Mouse (Mus musculus): ENCODE data around the gene Lrrc57.
A peak's percentile ranks its signal among the peaks of the same experiment; 100 is the strongest.
"Not testable (repeated sequence)": the region's sequence is repeated elsewhere in the genome, so short reads cannot be mapped to it uniquely, and the experiment has no call there.

The Lrrc57 gene

DNA sequence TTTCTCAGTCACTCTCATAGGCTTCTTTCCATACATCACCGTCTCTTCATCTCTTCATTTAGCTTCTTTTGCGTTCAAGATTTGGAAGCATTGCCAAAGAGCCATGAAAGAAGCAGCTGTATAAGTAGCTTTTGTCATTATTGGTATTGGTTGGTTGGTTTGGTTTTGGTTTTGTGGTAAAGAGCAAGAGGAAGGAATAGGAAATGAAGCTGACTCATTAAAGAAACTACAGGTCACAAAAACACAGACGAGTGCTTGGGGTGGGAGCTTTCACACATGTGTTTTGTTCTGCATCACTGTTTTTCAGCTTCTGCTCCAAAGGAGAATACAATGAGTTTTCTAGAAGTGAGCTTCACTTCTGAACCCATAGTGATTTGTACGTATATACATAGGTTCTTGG lies 9.8 kb downstream of the Lrrc57 start:
- DNase-seq (ENCODE audit: low read depth, low spot score) = no peak

DNA sequence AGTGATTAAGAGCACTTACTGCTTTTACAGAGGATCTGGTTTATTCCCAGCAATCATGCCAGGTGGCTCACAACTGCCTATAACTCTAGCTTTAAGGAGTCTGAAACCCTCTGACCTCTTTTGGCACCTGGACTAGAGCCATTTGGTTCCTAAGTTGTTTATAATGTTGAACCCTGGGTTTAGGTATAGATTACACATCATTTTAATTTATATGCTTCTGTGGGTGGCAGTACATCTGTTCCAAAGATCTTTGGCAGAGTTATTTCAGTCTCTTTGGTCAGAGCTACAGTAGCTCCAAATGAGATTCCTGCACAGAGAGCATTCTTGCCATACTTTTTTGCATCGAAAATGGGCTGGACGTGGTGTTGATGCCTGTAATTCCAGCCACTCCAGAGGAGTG lies 11.6 kb downstream of the Lrrc57 start:
- DNase-seq (ENCODE audit: low read depth, low spot score) = no peak

DNA sequence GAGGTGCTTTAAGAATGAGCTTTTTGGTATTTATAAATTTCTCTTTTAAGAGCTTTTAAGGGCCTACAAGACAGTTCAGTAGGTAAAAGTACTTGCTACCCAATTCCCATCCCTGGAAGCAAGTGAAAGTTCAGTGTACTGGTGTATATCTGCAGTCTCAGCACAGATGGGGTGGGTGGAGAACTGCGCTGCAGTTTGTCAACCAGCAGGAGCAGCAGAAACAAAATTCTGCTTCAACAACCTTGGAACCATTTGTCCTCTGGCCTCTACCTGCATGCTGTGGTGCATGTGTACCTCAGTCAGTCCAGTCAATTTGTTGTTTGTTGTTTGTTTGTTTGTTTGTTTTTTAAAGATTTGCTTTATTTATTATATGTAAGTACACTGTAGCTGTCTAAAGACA lies 17.1 kb downstream of the Lrrc57 start:
- no peak for DNase-seq (ENCODE audit: low read depth, low spot score)

DNA sequence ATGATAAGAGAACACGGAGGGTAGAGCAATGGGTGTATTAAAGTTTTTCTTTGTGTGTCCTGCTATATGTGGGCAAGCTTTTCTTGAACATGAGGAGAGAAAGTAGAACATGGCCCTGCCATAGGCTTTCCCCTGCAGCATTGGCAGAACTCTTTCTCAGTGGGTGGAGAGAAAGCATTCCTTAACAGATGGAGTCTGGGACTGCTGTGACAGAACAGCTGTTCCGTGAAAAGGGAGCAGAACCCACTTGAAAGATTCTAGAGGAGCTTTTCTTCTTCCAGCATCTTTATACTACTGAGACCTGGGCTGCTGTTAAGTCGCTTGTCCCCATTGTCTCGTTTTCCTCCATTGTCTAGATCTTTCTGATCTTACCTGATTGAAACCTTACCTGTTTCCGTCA lies 19.6 kb downstream of the Lrrc57 start:
- no peak for DNase-seq (ENCODE audit: low read depth, low spot score)

DNA sequence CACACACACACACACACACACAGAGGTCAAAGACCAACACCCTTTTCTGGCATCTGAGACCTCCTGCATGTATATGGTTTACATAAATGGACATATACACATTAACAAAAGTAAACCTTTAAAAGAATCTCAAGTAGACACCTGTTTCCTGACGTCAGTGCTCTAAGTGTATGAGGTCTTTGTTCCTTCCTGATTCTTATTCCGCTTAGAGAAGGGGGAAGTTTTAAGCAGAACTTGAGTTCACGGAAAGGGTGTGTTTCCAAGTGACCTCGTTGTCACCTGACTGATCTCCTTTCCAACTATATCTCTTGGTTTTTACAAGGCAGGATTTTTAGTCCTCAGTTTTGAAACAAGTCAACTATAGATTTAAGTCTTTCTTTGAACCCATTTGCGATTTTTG lies 31.0 kb downstream of the Lrrc57 start:
- DNase-seq (ENCODE audit: low read depth, low spot score) = no peak

DNA sequence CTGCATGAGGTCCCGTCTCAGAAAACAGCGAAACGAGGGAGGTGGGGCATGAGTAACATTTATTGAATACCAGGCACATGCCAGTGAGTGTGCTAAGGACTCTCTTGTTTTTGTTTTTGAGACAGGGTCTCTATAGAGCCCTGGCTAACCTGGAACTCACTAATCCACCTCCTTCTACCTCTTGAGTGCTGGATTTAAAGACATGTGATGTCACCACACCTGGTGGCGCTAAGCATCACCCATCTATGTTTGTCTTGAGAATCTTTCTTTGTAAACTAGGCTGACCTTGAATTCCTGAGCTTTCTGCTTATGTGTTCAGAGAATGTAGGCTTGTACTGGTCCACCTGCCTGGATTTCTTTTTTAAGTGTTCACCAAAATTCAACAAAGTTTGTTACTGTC lies 31.5 kb downstream of the Lrrc57 start:
- DNase-seq (ENCODE audit: low read depth, low spot score) = no peak

DNA sequence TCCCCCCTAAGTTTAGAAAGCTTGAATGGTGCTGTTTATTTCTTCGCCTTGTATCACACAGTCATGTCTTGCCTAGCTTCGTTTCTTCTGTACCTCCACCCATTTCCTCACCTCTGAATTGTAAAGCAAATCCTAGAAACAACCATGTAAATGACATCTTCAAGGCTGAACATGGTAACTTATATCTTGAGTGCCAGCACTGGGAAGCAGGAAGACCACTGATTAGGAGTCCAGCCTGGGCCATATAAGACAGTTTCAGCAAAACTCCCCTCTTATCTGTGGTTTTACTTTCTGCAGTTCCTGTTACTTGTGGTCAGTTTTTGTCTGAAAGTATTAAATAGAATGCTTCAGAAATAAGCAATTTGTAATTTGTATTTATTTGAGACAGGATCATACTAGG lies 33.3 kb downstream of the Lrrc57 start:
- no peak for DNase-seq (ENCODE audit: low read depth, low spot score)

DNA sequence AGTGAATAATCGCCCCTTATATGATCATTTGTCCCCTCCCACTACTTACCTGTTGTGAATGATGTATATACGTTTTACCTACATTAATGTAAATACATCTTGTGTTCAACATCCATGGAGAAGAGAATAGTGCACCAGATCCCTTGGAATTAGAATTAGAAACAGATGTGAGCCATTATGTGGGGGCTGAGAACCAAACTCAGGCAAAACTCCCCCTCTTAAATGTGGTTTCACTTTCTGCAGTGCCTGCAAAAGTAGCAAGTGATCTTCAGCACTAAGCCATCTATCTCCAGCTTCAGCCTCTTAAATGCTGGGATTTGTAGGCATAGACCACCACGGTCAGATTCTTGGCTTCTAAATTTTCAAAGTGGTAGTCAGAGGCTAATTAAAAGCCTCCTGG lies 34.2 kb downstream of the Lrrc57 start:
- DNase-seq (ENCODE audit: low read depth, low spot score) = no peak

DNA sequence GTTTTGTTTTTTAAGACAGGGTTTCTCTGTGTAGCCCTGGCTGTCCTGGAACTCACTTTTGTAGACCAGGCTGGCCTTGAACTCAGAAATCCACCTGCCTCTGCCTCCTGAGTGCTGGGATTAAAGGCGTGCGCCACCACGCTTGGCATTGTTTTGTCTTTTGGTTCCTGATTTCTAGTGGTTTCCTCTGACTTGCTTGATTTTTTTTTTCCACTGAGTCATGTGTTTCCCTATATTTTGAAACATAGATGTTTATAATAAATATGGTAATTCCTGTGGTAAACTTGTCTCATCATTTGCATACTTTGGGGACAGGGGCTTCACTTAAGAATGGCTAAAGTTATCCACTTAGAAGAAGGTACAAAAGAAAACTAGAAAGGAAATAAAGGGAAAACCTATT lies 37.2 kb downstream of the Lrrc57 start:
- DNase-seq (ENCODE audit: low read depth, low spot score) = not testable (repeated sequence)

DNA sequence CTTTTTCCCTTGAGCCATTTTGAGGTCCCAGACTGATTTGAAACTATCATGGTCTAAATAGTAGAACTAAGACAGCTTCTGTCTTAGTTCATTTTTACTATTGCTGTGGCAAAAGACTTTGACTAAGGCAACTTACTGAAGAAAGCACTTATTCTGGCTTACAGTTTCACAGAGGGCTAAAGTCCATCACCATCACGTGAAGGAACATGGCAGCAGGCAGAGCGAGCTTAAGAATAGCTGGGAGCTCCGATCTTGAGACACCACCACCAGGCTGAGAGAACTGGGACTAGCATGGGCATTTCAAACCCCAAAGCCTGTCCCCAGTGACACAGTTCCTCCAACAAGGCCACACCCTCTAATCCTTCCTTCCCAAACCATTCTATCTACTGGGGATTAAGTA lies 38.2 kb downstream of the Lrrc57 start:
- no peak for DNase-seq (ENCODE audit: low read depth, low spot score)

DNA sequence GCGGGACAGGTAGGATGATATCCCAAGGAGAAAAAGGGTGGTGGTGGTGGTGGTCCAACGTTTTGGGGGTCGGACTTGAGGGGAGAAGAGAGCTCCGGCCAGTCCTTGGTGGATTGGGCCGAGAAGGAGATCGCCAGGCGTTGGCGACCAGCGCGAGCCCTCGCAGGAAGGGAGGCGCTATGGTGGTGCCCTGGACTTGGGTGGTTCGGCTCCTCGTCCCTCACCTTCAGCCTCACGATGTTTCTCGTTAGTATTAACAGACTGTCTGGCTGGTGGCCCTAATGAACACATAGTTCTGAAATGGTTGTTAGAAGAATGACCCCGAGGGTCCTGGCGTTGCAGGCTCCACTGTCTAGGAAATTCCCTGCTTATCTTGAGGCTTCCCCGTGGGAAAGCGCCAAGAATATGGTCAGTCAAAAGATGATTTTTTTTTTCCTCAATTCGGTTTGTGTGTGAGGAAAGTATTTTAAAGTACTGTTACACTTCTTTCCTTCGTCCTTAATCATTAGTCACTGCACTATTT lies 41.5 kb downstream of the Lrrc57 start:
- no peak for DNase-seq (ENCODE audit: low read depth, low spot score)

DNA sequence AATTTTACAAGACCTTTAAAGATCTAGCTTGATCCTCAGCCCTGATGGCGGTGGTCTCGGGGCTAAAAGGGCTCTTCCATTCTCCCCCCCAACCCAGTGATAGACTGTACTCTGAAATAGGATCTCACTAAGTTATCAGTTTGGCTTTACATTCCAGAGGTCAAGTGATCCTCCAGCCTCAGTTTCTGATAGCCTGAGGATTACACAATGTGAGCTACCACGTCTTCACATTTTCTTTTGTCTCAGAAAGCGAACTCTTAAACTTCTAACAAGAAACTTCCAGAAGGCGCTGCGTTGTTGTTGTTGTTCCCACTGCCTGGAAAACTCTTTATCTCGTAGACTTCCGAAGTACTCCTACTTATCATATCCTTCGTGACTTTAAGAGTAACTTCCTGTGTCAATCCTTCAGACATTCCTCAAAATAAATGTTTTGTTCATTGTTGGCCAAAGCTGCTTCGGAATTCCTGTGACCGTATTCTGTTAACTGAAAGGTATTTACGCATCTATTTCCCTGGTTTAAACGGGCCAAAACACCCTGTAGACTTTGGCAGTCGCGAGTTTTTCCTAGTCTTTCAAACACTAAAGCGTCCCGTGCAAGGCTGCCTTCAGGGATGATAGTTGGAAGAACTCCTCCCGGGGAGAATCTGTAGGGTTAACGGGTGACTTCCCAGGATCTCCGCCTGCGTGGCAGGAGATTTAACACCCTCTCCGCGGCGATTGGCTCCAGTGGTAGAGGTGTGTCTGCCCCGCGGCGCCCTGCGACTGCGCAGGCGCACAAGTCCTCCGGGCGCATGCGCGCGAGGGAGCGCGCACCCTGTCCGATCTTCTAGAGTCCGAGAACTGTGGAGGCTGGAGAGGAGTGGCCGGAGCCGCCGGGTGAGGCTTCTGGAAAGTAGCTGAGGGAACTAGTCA lies 42.2 kb downstream of the Lrrc57 start, which contains the start of gene Snap23:
Gene Snap23, plus strand, starts transcription at position 786 of the 912 bp plus-strand sequence.
- DNase-seq (ENCODE audit: low read depth, low spot score) = peak; percentile 90

DNA sequence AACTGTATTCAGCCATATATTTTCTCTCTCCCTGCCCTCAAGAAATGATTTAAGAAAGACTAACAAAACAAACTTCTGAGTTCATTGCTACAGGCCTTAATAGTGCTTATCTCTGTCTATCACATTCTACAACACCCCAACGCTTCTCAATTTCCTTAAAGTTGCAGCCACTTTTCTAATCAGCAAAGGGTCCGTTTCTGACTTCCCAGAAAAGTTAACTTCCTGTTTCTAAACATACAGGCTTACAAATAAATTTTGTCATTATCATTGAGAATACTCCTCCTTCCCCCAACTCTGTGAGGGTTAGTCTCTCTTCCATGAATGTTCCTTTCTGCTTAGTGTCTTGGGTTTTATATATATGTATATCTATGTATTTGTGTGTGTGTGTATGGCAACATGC lies 44.0 kb downstream of the Lrrc57 start:
- no peak for DNase-seq (ENCODE audit: low read depth, low spot score)

DNA sequence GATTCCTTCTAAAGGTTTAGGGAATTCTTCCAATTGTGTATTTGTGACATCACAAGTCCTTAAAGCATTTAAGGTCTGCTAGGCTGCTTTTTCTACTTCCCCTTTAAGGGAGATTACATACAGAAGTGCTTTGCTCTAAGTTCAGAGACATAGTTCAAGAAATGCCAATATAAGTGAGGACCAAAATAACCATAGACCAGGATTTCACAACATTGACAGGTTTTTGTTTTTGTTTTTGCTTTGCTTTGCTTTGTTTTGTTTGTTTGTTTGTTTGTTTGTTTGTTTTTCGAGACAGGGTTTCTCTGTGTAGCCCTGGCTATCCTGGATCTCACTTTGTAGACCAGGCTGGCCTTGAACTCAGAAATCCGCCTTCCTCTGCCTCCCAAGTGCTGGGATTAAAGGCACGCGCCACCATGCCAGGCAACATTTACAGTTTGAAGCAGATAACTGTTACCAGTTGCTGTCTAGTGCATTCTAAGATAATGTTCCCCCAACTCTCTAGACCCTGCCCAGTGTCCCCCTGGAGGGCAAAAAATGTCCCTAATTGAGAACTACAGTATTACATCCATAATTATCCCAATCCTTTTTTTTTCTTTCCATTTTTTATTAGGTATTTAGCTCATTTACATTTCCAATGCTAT lies 44.7 kb downstream of the Lrrc57 start:
- not testable (repeated sequence) for DNase-seq (ENCODE audit: low read depth, low spot score)

DNA sequence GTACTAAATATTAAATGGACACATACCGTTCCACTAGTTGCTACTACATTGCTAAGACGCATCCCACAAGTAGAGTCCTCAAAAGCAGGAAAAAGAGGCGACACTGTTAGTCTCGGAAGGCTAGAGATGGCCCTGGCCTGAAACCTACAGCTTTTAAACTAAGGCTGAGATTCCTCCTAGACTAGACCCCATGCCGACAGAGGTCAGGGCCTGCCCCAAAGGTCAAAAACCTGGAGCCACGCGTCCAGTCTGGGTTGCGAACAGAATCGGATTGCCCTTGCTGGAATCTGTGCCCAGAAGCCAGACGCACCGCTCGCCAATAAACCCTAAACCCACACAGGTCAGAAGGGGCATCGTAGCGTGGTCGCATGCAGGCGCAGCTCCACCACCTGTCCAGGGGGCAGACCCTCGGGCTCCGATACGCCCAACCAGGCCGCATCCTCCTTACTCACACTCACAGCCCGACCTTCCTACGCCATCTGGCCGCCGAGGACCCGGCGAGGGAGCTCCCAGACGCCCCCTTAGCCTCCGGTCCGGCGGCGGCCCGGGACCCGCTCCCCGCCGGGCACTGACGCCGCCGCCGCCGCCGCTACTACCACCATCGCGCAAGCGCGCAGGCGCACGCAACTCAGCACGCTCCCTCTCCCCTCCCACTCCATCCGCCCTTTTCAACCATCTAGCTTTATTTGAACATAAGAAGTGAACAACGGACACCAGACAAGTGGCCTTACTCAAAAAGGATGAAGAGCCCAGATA lies 45.9 kb downstream of the Lrrc57 start, which contains the start of gene Zfp106:
Gene Zfp106, minus strand, starts transcription at position 609 of the 756 bp plus-strand sequence.
- peak; percentile 60 for DNase-seq (ENCODE audit: low read depth, low spot score)

DNA sequence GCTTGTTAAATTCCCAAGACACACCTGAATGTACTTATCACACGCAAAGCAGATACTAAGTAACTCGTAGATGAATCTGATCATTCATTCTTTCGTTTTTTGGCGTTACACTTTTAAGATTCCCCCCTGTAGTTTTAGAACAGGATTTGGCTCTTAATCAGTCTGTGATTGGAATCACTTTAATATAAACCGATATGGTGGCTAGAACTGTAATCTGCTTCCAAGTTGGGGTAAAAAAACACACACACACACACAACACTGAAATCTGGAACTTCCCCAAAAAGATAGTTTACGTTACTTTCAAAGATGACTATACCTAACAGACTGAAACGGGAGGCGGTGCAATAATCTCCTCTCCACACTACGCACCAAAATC lies 46.5 kb downstream of the Lrrc57 start:
- DNase-seq (ENCODE audit: low read depth, low spot score) = no peak

DNA sequence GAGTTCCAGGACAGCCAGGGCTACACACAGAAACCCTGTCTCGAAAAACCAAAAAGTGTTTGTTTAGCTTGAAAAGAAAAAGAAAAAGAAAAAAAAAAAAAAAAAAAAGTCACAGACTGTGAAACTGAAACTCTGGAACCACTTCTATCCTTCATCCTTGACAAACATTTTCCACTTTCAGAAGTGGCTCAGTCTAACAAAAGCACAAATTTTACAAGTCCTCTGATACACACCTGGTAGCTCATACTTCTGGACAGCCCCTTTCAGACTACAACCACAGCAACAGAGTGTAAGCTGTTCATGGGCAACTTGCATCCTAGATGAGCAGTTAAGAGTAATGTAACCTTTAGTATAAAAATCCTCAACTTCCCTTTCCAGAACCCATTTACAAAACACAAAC lies 47.8 kb downstream of the Lrrc57 start:
- DNase-seq (ENCODE audit: low read depth, low spot score) = no peak

DNA sequence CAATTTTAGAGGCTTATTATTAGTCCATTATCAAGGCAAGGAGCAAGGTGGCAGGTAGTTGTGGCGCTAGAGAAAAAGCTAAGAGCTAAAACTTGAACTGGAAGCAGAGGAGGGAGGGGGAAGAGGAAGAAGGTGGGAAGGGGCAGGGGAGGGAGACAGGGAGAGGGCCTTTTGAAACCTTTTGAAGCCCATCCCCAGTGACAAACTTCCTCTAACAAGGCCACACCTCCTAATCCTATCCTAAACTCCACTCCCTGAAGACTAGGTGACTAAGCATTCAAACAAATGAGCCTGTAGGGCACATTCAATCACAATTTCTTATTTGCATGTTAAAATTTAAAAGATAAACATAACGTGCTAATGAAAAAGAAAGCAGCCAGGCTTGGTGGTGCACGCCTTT lies 50.5 kb downstream of the Lrrc57 start:
- DNase-seq (ENCODE audit: low read depth, low spot score) = no peak

DNA sequence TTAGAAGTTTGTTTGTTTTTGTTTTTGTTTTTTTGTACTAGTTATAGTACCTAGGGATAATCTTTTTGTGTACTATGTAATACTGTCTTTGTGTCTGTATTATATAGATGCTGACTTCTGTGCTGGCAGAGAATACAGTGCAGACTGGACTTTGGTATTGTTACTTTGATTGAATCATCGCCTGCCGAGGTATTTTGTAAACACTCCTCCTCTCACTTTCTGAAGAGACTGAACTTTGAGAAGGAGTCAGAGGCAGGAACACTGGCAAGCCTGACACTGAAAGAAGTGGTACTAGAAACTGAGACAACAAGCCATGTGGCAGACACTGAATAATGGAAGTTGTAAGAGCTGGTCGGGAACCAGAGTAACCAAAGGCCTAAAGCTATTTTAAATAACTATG lies 52.5 kb downstream of the Lrrc57 start:
- no peak for DNase-seq (ENCODE audit: low read depth, low spot score)

All from c-Kit-negative CD71-positive TER-119-positive erythroid progenitor cells, embryonic 14.5 days (primary cell).